Mouse (Mus musculus): ENCODE results near the gene Prl8a6. TPM values are rescaled to one million over a fixed set of nuclear protein-coding genes. Genes with fewer than 3 reads are reported as not detected.

The Prl8a6 gene
- total RNA-seq (2015) (not detected in 2 replicates), total RNA-seq (2017) (not detected in 2 replicates)

DNA sequence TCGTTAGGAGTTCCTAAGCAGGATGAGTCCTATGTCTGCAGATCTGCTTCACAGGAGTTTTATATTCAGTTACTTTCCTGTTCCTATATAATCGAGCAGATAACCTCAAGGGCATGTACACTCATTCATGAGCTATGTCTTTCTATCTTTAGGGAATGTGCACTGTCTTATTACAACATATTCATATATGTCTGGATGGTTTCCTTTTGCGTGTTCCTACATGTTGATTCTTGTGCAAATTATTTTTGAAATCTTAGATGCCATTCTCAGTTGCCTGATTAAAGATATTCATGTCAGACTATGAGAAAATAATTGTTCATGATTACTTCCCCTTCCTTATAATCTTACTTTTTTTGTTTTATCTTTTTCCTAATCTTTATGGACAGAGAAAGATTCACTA lies at the start of gene Prl8a6:
Gene Prl8a6 (minus strand): TSS at position 101 of the 400 bp plus-strand sequence.
- no peak for ATAC-seq (ENCODE audit: poor library complexity, severe bottlenecking)

DNA sequence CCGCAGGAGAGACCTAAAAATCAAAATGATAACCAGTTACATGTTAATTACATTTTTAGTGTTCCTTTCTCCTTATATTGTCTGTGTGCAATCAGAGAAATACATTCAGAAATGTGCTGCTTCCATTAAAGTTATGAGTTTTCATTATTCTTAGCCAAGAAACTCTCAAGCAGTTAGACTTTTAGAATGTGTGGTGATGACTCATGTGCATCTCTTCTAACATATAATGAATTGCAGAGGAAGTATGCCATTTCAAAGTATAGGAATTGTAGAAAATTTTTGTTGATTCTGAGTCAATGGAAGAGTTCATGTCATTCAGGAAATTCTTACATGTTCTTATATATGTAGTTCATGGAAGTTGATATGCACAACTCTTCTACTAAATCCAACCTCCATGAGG lies 5.3 kb downstream of the Prl8a6 start:
- ATAC-seq (ENCODE audit: poor library complexity, severe bottlenecking), result no peak

DNA sequence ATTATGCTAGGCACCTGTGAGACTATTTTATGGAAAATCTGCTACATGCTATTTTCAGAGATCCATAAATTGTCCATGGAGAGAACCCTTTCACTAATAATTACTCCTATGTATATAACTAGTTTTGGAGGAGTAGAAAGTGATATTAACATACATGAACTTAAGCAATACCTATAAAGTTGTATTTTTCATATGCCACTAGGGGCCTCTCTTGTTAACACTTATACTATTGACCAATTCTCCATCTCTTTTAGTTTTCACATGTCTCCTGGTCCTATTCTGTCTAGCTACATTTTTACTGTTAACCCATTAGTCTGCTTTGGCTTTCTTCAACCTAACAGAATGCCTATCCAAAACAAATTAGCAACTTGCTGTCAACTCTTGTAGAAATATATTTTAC lies 24.8 kb downstream of the Prl8a6 start:
- ATAC-seq (ENCODE audit: poor library complexity, severe bottlenecking), result no peak

DNA sequence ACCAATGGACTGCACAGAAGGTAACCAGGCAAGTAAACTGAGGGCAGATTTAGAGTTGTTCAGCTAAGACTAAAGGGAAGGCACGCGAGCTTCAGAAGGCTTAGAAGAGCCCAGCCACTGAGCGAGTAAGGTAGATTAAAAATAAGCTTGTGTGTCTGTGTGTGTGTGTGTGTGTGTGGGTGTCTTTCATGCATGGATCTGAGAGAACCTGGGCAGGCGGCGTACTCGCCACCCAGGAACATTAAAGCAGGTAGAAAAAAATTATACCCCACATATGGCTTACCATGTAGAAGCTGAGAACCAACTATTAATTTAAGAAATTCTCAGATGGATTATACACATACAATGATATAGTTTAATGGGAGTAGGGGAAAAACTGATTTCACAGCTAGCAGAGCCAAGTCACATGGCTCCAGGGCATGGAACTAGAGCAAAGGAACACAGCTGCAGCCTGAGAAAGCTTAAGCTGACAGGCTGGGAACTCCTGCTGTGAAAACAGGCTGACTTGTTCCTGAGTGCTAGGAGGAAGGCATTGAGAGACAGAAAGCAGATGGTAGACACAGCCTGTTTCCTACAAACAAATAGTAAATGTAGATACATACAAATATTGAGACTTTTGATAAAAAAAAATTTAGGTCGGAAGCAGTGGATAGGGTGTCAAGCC lies 39.3 kb downstream of the Prl8a6 start:
- ATAC-seq (ENCODE audit: poor library complexity, severe bottlenecking), result no peak

DNA sequence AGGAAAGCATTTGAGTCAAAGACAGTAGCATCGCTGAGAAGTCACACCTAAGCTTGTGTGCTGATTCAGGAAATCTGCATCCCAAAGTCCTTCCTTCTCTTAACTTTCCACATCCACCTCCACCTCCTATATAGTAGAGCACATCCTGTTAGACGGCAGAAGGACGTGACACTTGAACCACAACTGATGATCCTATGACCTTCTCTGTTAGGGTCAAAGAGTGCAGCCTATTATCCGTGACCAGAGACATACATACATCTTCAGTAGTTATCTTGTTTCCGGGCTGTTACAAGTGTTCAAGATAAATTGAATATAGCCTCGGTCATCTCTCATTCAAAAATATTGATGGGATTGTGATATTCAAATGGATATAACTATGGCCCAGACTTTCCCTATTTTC lies 47.7 kb downstream of the Prl8a6 start, which contains the start of gene Prl2b1:
Gene Prl2b1 (minus strand): TSS at position 101 of the 400 bp plus-strand sequence.
- ATAC-seq (ENCODE audit: poor library complexity, severe bottlenecking), result no peak

Other genes with a start within 250 kb of the Prl8a6 start
- gene Prl3c1, start 242.0 kb downstream of the Prl8a6 start, total RNA-seq (2015), result not detected in 2 replicates
- not detected in 2 replicates for gene Prl3c1, start 242.0 kb downstream of the Prl8a6 start, total RNA-seq (2017)
- gene Prl3b1, start 196.8 kb downstream of the Prl8a6 start, total RNA-seq (2015), result not detected in 2 replicates
- not detected in 2 replicates for gene Prl3b1, start 196.8 kb downstream of the Prl8a6 start, total RNA-seq (2017)
- gene Prl3a1, start 179.3 kb downstream of the Prl8a6 start, total RNA-seq (2015), result not detected in 2 replicates
- not detected in 2 replicates for gene Prl3a1, start 179.3 kb downstream of the Prl8a6 start, total RNA-seq (2017)
- not detected in 2 replicates for gene Prl6a1, start 126.1 kb downstream of the Prl8a6 start, total RNA-seq (2015)
- not detected in 2 replicates for gene Prl6a1, start 126.1 kb downstream of the Prl8a6 start, total RNA-seq (2017)
- gene Prl8a2, start 93.0 kb downstream of the Prl8a6 start, total RNA-seq (2015), result not detected in 2 replicates
- not detected in 2 replicates for gene Prl8a2, start 93.0 kb downstream of the Prl8a6 start, total RNA-seq (2017)
- gene Prl2b1, start 47.8 kb downstream of the Prl8a6 start, total RNA-seq (2015), result not detected in 2 replicates
- not detected in 2 replicates for gene Prl2b1, start 47.8 kb downstream of the Prl8a6 start, total RNA-seq (2017)
- gene Prl8a8, start 74.5 kb upstream of the Prl8a6 start, total RNA-seq (2015), result not detected in 2 replicates
- not detected in 2 replicates for gene Prl8a8, start 74.5 kb upstream of the Prl8a6 start, total RNA-seq (2017)
- gene Prl8a9, start 125.9 kb upstream of the Prl8a6 start, total RNA-seq (2015), result not detected in 2 replicates
- not detected in 2 replicates for gene Prl8a9, start 125.9 kb upstream of the Prl8a6 start, total RNA-seq (2017)
- not detected in 2 replicates for gene Prl8a1, start 143.5 kb upstream of the Prl8a6 start, total RNA-seq (2015)
- not detected in 2 replicates for gene Prl8a1, start 143.5 kb upstream of the Prl8a6 start, total RNA-seq (2017)
- not detected in 2 replicates for gene Prl7b1, start 171.9 kb upstream of the Prl8a6 start, total RNA-seq (2015)
- gene Prl7b1, start 171.9 kb upstream of the Prl8a6 start, total RNA-seq (2017), result not detected in 2 replicates
- gene Prl7a1, start 203.8 kb upstream of the Prl8a6 start, total RNA-seq (2015), result not detected in 2 replicates
- not detected in 2 replicates for gene Prl7a1, start 203.8 kb upstream of the Prl8a6 start, total RNA-seq (2017)
- not detected in 2 replicates for gene Prl7a2, start 229.3 kb upstream of the Prl8a6 start, total RNA-seq (2015)
- not detected in 2 replicates for gene Prl7a2, start 229.3 kb upstream of the Prl8a6 start, total RNA-seq (2017)